Mouse (Mus musculus): ENCODE results near the gene Prdx1.

Gene Prdx1

GRCm38 (mm10) chr4:116727401-116727800 is 42.1 kb downstream of the Prdx1 start:
- no peak for DNase-seq (ENCODE audit: low spot score in 2 of 2)

- no peak for DNase-seq (ENCODE audit: low spot score in 2 of 2)
These were observed 44.2 kb downstream of the Prdx1 start for GRCm38 (mm10) chr4:116729532-116729931.

- DNase-seq (ENCODE audit: low spot score in 2 of 2) = no peak
These were observed 45.7 kb downstream of the Prdx1 start for GRCm38 (mm10) chr4:116731077-116731476.

- no peak for DNase-seq (ENCODE audit: low spot score in 2 of 2)
These were observed 47.0 kb downstream of the Prdx1 start for GRCm38 (mm10) chr4:116732355-116732754.

- DNase-seq (ENCODE audit: low spot score in 2 of 2) = no peak
These were observed 49.7 kb downstream of the Prdx1 start for GRCm38 (mm10) chr4:116734996-116735395.

- no peak for DNase-seq (ENCODE audit: low spot score in 2 of 2)
These were observed 53.8 kb downstream of the Prdx1 start for GRCm38 (mm10) chr4:116738972-116739751.

GRCm38 (mm10) chr4:116749750-116750149 is 64.4 kb downstream of the Prdx1 start:
- DNase-seq (ENCODE audit: low spot score in 2 of 2) = no peak

Measured in cerebellum, postnatal 4 days (tissue).